Mouse (Mus musculus): Measurements from ENCODE around the gene Poc1a. TPM values are rescaled to one million over a fixed set of nuclear protein-coding genes. Genes with fewer than 3 reads are reported as not detected.
A peak's percentile ranks its signal among the peaks of the same experiment; 100 is the strongest.

Gene Poc1a
- total and polyA plus RNA-seq, 3 experiments: 24.5 to 46.7 (median 31.9) TPM

DNA sequence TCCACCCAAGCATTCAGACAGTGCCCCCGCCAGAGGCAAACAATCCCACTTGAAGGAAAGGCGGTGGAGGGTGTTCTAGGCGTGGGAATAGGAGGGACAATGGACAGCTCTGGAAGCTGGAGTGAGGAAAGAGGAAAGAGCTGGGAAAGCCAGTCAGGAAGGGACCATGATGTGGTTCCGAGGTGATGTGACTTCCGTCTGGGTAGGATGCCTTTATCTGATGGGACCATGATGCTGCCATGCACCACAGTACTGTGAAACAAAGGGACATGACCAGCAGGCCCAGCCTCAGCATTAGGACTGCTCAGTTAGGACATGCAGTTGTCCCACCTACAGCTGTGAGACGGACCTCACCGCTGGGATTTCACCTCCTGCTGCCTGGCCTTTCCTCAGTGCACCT, 49.6 kb upstream of the Poc1a start:
- peaks cover 12% of the 10 kb centered on the region for H3K9me3 ChIP-seq (replicated peaks; ENCODE audit: low read length)
- no peak for DNase-seq (ENCODE audit: extremely low read depth)
- H3K79me2 ChIP-seq (replicated peaks; ENCODE audit: control insufficient read depth, extremely low read depth, insufficient read depth, poor library complexity, severe bottlenecking): no peaks in the 10 kb centered on the region
- dilution Hi-C loops (cut with MboI; ENCODE audit: extremely low pct_ligation_motif_present, extremely low pct_unique_long_range_greater_than_20kb, low sequenced_read_pairs) (no loop called here), in situ Hi-C loops (cut with MboI; ENCODE audit: low pct_ligation_motif_present, low pct_unique_long_range_greater_than_20kb, low sequenced_read_pairs) (no loop called here)
- H3K36me3 ChIP-seq (replicated peaks in 1 of 2; ENCODE audit: control insufficient read depth in 1 of 2, insufficient read depth in 1 of 2, low read length in 1 of 2): peaks cover 23 to 61% of the 10 kb centered on the region in 2 experiments
- H3K27me3 ChIP-seq (replicated peaks): no peaks in the 10 kb centered on the region
- TF ChIP-seq MAX (IDR thresholded peaks at IDR 0.05; ENCODE audit: low read length) (no peak), ZMIZ1 (IDR thresholded peaks at IDR 0.05; ENCODE audit: low read depth, low read length) (no peak), SIN3A (IDR thresholded peaks at IDR 0.05; ENCODE audit: low read length) (no peak; the same call in 1 of the 2 replicates), POLR2AphosphoS2 (IDR thresholded peaks at IDR 0.05; ENCODE audit: low read depth, low read length) (no peak), HCFC1 (IDR thresholded peaks at IDR 0.05; ENCODE audit: low read depth, low read length) (no peak), MAFK (IDR thresholded peaks at IDR 0.05; ENCODE audit: insufficient replicate concordance, low read length) (no peak), USF2 (conservative IDR thresholded peaks at IDR 0.05; ENCODE audit: low read depth, low read length) (no peak), GABPA (IDR thresholded peaks at IDR 0.05; ENCODE audit: insufficient replicate concordance, low read depth, low read length) (no peak), RAD21 (IDR thresholded peaks at IDR 0.05; ENCODE audit: low read depth, low read length) (no peak), JUND (conservative IDR thresholded peaks at IDR 0.05; ENCODE audit: low read depth, low read length) (no peak), TBP (conservative IDR thresholded peaks at IDR 0.05; ENCODE audit: low read depth, low read length) (no peak), KAT2A (IDR thresholded peaks at IDR 0.05; ENCODE audit: insufficient replicate concordance, low read length) (no peak), CHD1 (IDR thresholded peaks at IDR 0.05; ENCODE audit: low read depth, low read length) (no peak), JUN (IDR thresholded peaks at IDR 0.05; ENCODE audit: insufficient read depth, low read depth, low read length) (no peak), PAX5 (IDR thresholded peaks at IDR 0.05; ENCODE audit: low read length) (no peak), ZNF384 (IDR thresholded peaks at IDR 0.05; ENCODE audit: low read depth, low read length) (no peak), SMC3 (IDR thresholded peaks at IDR 0.05; ENCODE audit: low read depth, low read length) (no peak), UBTF (IDR thresholded peaks at IDR 0.05; ENCODE audit: low read depth, low read length) (no peak), IRF4 (IDR thresholded peaks at IDR 0.05; ENCODE audit: low read depth, low read length) (no peak)
- no peak overlapping the region for H3K9ac ChIP-seq (ENCODE audit: insufficient read depth, low read depth)
- peaks cover 28 to 58% of the 10 kb centered on the region in 2 experiments for H3K4me1 ChIP-seq (ENCODE audit: control insufficient read depth in 1 of 2, insufficient read depth in 2 of 2)
- no peak overlapping the region for H3K4me2 ChIP-seq (ENCODE audit: insufficient read depth, low read depth, poor library complexity, severe bottlenecking)
- no peak overlapping the region for H3K4me3 ChIP-seq (replicated peaks in 1 of 3; ENCODE audit: low read depth in 2 of 3, low read length in 2 of 3, poor library complexity in 1 of 3)
- peak overlapping the region; percentile 8; the same call in 1 of the 2 replicates for H3K27ac ChIP-seq (ENCODE audit: insufficient read depth, low read depth)

DNA sequence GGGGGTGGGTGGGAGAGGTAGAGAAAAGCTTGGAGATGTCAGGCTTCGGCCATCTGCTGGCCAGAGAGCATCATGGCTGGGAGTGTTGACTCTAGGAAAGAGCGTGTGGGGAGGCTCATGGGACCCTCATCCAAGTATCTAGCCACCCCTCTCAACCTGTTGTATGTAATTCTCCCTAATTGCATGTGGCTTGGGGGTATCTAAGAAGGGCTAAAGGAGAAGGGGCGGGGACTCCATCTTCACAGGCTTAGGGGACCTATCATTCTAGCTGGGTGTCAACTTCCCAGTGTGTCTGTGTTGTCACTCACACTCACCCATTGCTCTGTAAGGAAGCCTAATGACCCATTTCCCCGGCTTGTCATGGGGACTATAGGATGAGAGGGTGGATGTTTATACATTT, 49.0 kb upstream of the Poc1a start:
- no peak overlapping the region for H3K27ac ChIP-seq (ENCODE audit: insufficient read depth, low read depth)
- peaks cover 27 to 62% of the 10 kb centered on the region in 2 experiments for H3K36me3 ChIP-seq (replicated peaks in 1 of 2; ENCODE audit: control insufficient read depth in 1 of 2, insufficient read depth in 1 of 2, low read length in 1 of 2)
- no peak overlapping the region for H3K9ac ChIP-seq (ENCODE audit: insufficient read depth, low read depth)
- no peak overlapping the region for H3K4me3 ChIP-seq (replicated peaks in 1 of 3; ENCODE audit: low read depth in 2 of 3, low read length in 2 of 3, poor library complexity in 1 of 3)
- in situ Hi-C loops (cut with MboI; ENCODE audit: low pct_ligation_motif_present, low pct_unique_long_range_greater_than_20kb, low sequenced_read_pairs) (no loop called here), dilution Hi-C loops (cut with MboI; ENCODE audit: extremely low pct_ligation_motif_present, extremely low pct_unique_long_range_greater_than_20kb, low sequenced_read_pairs) (no loop called here)
- no peaks in the 10 kb centered on the region for H3K27me3 ChIP-seq (replicated peaks)
- no peak for DNase-seq (ENCODE audit: extremely low read depth)
- peaks cover 7% of the 10 kb centered on the region for H3K9me3 ChIP-seq (replicated peaks; ENCODE audit: low read length)
- no peak overlapping the region for H3K4me2 ChIP-seq (ENCODE audit: insufficient read depth, low read depth, poor library complexity, severe bottlenecking)
- H3K79me2 ChIP-seq (replicated peaks; ENCODE audit: control insufficient read depth, extremely low read depth, insufficient read depth, poor library complexity, severe bottlenecking): no peaks in the 10 kb centered on the region
- no peak for TF ChIP-seq NRF1 (IDR thresholded peaks at IDR 0.05; ENCODE audit: low read depth, low read length)
- no peak for TF ChIP-seq MAX (IDR thresholded peaks at IDR 0.05; ENCODE audit: low read length)
- TF ChIP-seq RAD21 (IDR thresholded peaks at IDR 0.05; ENCODE audit: low read depth, low read length): peak; percentile 0
- TF ChIP-seq CHD2 (IDR thresholded peaks at IDR 0.05; ENCODE audit: low read length): no peak
- no peak for TF ChIP-seq MAFK (IDR thresholded peaks at IDR 0.05; ENCODE audit: insufficient replicate concordance, low read length)
- TF ChIP-seq JUND (conservative IDR thresholded peaks at IDR 0.05; ENCODE audit: low read depth, low read length): no peak
- TF ChIP-seq ETS1 (conservative IDR thresholded peaks at IDR 0.05; ENCODE audit: low read depth, low read length): no peak
- TF ChIP-seq UBTF (IDR thresholded peaks at IDR 0.05; ENCODE audit: low read depth, low read length): no peak
- no peak for TF ChIP-seq TBP (conservative IDR thresholded peaks at IDR 0.05; ENCODE audit: low read depth, low read length)
- no peak for TF ChIP-seq BHLHE40 (IDR thresholded peaks at IDR 0.05; ENCODE audit: low read depth, low read length)
- TF ChIP-seq MYC (IDR thresholded peaks at IDR 0.05; ENCODE audit: low read depth, low read length): no peak
- TF ChIP-seq CTCF (conservative IDR thresholded peaks at IDR 0.05 in 1 of 2, IDR thresholded peaks at IDR 0.05 in 1 of 2; ENCODE audit: low read depth in 2 of 2, low read length in 2 of 2): peak in 1 of 2 experiments; percentile 36; a peak in 1 of 4 replicates
- H3K4me1 ChIP-seq (ENCODE audit: control insufficient read depth in 1 of 2, insufficient read depth in 2 of 2): peaks cover 28 to 58% of the 10 kb centered on the region in 2 experiments
